Mouse (Mus musculus) c-Kit-positive CD71-positive TER-119-negative erythroid progenitor cells, embryonic 14.5 days (primary cell): Measurements from ENCODE around the gene Exoc2.

ENCODE experiments used
- DNase-seq: peaks from one replicate; pipeline ENCODE4 v3.0.0-alpha.2; 2013; ENCODE audit warnings: low read depth

Exoc2 gene

DNA sequence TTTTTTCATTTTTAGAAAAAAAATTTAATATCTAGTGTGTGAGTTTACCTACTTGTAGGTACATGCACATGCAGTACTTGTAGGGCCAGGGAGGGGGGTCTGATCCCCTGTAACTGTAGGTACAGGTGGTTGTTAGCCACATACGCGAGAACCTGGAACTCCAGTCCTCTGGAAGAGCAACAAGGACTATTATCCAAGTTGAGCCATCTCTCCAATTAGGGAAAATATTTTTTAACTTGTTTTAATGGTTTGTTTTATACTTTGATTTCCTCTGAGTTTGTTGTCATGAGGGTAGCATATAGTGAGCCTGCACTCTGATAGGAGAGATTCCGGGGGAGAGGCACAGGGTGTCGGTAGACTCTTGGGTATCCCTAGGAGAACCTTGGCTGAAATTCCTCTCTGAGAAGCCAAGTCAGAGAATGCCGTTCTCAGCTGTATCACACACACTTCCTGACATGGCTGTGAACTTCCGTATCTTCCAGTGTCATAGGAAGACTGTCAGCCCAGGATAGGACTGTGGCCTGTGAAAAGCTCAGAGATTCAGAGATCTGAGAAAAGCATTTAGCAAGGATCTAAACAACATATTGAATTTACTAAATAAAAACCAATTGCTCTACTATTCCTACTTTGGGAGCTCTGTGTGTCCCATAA, 206.3 kb downstream of the Exoc2 start:
- DNase-seq: no peak

DNA sequence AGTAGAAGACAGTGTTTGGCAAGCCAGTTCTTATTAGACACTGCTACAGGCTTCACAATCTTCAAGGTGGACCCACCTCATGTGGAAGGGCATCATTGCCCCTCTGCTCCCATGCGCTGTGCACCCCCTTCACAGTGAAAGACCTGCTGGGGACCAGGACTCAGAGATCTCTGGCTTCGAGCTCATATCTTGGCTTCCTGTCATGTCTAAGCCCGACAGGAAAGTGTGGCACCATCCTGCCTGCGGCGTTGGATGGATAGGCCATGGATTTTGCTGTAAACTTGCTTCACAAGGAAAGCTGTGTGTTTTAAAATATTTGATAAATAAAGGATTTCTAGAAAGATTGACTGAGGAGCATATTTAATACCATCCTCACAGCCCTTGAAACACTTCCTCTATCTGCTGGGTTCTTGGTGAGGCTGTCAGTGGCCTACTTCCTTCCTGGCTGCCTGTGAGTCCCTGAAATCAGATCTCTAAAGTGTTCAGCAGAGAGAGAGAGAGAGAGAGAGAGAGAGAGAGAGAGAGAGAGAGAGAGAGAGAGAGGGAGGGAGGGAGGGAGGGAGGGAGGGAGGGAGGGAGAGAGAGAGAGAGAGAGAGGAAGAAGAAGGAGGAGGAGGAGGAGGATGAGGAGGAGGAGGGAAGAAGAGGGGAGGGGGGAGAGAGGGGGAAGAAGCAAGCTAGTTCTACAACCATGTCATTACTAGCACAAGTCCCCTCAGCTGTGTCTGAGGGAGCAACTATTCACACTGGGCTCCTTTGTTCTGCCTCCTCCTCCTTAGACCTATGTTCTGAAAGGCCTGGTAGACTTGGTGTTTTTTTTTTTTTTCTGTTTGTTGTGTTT, 207.0 kb downstream of the Exoc2 start:
- DNase-seq: no peak

DNA sequence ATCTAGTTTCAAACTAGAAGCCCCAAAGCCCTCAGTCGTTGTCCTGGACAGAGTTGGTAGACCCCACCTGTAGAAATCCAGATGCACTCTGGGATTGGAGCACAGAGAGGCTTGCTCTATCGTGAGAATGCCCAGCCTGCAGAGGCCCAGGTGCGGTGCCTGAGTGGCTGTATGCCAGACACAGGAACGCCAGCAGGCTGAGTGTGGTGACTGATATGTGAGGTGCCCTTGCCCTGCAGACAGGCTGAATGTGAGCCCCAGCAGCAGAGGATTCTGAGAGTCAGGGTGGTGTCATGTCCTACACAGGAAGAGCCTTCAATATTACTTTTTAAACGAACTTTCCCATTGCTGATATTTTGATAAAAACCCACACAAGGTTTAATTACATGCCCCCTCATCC, 208.0 kb downstream of the Exoc2 start:
- no peak for DNase-seq

DNA sequence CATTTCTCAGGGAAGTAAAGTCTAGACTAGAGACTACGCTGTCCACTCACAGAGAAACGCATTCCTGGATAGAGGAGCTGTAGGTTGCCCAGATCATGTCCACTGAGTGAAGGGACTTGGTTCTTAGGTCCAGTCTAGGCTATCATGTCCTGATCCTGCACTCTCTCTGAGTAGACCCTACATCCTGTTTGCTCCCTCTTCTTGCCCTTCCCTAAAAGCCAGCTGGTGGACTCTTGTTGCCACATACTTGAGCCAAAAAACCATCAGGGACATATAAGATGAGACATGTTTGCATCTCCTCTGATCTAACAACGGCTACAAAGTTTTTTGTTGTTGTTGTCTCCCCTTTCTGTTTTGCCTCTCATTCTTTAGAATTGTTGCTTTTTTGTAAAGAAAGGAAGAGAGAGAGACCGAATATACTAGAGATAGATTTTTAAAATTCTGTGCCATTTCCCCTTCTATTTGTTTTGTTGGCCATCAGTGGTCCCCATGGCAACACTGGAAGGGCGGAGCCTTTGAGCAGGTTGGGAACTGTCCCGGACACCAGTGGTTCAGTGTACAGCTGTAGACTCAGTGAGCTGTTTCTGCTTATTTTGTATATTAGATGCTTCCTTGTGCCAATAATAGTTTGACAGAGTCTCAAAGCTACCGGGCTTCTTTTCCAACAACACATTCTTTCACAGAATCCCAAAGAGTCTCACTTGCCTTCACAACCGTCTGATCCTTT, 209.7 kb downstream of the Exoc2 start:
- DNase-seq: no peak
